Mouse (Mus musculus): ENCODE results near the gene Dock10. TPM values are rescaled to one million over a fixed set of nuclear protein-coding genes. Genes with fewer than 3 reads are reported as not detected.
A peak's percentile ranks its signal among the peaks of the same experiment; 100 is the strongest.

Gene Dock10
- total RNA-seq, 2 experiments from 2014 or later: 89.5 to 91.2 TPM

DNA sequence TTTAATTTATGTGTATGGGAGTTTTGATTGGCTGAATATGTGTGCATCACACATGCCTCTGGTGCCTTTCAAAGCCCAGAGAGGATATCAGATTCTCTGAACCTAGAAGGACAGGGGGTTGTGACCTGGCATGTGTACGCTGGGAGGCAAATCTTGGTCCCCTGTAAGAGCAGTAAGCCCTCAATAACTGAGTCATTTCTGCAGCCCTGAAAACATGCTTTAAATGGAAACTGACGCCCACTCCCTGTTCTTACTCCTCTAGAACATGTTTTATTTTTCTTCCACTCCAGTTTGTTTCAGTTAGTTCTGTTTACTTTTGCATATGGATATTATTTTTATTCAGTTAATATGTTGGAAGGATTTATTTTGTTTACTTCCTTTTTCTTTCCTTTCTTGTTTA is 139.2 kb downstream of the Dock10 start:
- DNase-seq (ENCODE audit: low spot score in 2 of 2): peak in 1 of 2 experiments; percentile 49

DNA sequence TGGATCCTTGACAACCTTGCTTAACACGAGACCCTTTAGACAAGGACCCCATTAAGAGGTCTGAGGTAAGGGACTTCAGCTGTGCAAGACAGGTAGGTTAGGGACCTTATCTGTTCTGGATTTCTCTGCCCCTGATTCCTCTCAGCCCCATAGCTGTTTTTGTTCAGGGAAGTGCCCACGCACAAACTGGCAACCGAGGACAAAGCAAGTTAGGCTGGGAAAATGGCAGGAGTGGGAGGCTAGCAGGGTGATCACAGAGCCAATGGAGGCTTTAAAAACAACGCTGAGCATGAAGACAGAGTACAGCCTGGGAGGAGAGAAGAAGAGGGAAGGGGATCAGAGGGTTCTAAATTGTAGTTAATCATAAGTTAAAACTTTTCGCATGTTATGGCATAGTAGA is 141.7 kb downstream of the Dock10 start:
- peak; percentile 50 to 77 for DNase-seq (ENCODE audit: low spot score in 2 of 2)

DNA sequence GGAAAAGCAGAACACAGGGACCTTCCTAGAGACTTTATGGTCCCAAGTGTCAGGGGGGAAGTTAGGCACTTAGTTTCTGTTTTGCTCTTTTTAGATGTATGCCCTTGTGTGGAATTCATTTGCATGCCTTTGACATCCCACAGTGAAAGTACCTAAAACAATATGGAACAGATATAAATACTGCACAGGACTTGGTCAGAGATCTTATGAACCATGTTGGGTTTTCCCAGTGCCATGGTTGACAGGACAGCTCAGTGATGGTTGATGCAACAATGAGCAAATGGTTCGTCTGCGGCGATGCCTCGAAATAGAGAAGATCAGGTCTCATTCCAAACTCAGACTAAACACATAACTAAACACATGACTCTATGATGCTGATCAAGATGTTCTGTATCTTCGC is 143.6 kb downstream of the Dock10 start:
- no peak for DNase-seq (ENCODE audit: low spot score in 2 of 2)

DNA sequence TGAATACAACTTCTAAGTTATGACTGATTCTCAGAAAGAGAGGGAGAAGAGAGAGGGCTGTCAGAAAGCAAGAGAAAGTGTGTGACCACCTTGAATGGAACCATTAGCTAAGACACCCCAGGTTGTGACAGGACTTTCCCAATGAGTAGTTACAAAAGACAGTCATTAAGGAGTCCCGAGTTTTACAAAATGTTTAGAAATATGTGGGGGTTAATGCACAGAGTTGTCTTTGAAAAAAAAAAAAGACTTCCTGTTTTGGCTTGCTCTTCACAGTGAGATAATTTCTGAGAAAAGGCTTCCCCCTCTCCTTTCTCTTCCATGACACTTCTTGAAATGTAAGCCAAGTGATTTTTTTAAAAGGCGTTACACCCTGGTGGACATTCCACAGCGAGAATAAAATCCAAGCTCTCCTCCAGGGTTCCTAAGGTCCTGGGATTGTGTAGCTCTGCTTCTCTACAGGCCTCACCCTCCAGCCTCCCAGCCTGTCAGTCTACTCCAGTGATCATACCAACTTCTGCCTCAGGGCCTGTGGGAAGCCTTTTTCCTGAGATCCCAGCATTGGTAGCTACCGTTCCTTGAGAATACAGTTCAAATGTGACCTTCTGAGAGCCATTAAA is 144.8 kb downstream of the Dock10 start:
- no peak for DNase-seq (ENCODE audit: low spot score in 2 of 2)

DNA sequence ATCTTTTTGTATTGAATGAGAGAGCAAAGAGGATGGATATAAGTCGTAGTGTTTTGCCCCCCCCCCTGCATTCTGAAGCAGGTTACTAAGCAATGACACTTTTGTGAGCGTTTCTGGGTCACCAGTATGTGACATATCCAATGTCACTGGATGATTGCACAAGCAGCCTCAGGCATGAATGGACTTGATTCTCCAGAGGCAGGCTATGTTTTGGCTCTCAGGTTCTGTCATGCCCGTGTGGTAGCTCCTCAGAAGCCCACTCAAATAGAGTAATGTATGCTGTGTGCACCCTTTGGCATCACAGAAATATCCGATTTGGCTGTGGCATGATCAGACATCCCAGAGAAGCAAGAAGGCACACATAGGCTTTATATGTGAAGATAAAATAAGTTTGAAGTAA is 150.8 kb downstream of the Dock10 start:
- no peak for DNase-seq (ENCODE audit: low spot score in 2 of 2)

DNA sequence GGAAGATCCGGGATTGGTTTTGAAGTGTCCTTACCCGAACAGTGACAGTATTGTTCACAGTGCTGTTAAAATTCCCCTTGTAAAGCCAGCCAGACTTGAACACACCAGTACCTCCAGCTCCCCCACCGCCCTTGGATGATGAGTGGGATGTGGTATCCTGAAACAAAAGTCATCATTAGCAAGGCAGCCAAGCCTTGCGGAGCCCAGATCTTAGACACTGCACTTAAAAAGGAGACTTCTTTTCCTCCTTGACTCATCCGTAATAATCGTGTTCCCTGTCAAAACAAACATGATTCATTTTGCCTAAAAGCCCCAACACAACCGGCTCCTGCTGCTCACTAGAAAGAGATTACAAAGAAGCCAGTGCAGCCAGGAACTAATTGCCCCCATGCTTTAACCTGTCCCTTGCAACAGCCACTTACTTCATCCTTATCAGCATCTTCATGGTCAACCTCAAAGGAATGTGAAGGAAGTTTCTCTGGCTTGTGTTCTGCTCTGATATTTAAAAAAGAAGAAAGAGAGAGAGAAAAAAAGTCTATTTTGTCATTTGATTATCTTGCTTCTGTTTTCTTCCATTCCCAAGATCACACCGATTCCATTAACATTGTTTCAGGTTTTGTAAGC is 152.1 kb downstream of the Dock10 start:
- DNase-seq (ENCODE audit: low spot score in 2 of 2): peak; percentile 50 to 61

DNA sequence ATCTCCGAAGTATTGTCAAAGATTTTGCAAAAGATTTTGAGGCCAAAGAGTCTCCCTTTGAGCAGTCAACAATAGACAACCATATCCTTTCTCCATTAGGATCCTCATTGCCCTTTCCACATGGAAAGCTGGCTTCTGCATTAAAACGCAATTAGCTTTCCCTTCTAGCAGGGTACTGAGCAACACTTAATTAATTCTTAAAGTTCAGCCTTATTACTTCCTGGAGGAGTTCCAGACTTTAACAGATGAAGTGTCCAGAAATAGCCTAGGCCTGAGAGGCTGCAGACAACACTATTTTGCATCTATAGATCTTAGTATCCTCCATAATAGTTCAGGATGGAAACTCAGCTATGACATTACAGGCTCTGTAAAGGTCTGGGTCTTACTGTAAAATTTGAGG is 154.0 kb downstream of the Dock10 start:
- no peak for DNase-seq (ENCODE audit: low spot score in 2 of 2)

DNA sequence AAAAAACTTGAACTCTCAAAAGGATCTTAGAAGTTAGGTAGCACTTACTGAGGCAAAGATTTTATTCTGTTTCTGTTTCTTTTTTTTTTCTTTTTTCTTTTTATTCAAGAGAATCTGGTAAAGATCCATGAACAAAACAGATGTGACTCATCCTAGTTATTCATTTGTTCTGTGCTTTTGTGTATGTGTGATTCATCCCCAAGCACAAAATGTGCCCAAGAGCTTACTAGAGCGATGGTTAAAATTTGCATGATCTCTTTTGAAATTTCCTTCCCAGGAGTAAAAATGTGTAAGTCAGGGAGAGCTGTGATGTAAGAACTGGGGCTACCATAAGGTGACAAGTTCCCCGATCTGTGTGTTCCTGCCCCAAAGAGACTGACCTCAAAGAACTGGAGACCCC is 155.2 kb downstream of the Dock10 start:
- peak; percentile 21 to 67 for DNase-seq (ENCODE audit: low spot score in 2 of 2)

DNA sequence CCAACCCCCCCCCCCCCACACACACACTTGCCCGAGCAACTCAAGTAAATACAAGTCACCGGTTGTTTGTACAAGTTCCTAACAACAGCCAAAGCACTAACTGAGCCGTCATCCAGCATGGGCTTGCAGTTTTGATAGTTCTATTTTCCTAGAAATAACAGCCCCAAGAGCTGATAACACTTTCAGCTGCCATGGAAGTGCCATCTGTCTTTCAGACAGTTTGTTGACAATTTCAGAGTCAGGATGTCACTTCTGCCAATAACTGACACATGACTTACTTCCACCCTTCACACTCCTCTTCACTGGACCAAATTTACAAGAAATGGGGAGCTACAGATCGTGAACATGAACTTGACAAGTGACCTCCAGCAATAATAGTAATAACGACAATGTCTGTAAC is 175.0 kb downstream of the Dock10 start:
- peak in 1 of 2 experiments; percentile 67 for DNase-seq (ENCODE audit: low spot score in 2 of 2)

DNA sequence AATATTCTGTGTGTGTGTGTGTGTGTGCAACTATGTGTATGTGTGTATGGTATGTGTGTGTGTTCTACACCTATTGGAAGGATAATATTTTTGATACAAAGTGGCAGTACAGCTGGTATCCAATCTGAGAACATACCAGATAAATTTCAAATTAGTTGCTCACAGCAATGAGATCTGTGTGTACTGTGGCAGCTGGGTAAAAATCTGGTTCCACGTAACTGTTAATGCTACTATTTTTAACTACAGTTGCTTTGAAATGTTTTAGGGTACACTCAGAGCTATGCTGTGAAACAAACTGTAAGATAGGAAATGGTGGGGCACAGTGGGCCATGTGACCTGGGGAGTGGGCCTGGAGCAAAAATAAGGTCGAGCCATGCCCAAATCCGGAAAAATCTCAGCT is 176.1 kb downstream of the Dock10 start:
- DNase-seq (ENCODE audit: low spot score in 2 of 2): peak; percentile 46 to 90

DNA sequence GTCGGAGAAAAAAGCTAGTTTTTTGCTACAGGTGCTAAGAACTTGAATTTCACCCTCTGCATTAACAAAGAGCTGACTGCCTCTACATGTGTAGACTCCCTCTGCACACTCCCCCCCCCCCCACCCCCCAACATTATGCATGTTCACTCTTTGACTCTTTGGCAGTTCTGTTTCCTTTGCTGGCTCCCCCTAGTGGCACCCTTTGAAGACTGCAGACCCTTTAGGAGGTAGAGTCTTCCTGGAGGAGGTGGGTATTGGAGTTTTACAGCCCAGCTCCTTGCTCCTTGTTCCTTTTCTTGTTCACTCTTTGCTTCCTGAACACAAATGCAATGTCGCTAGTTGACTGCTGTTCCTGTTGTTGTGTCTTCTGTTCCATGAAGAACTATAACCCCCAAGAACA is 181.4 kb downstream of the Dock10 start:
- DNase-seq (ENCODE audit: low spot score in 2 of 2): no peak

DNA sequence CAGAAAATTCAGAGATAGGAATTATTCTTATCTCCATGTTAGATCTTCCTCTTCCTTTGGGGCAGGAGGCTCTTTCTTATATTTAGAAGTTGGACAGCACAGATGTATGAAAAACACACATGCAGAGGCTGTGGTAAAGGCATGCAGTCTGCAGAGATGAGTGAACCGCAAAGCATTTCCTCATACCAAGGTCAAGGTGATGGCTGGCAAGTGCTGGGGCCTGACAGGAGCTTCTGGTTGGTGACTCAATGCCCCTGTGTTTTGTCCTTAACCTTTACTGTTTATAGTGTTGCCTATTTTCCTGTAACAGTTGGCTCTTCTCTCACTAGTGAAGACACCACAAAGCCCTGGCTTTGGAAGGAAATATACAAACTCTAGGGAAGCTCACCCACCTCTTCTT is 201.9 kb downstream of the Dock10 start:
- no peak for DNase-seq (ENCODE audit: low spot score in 2 of 2)

DNA sequence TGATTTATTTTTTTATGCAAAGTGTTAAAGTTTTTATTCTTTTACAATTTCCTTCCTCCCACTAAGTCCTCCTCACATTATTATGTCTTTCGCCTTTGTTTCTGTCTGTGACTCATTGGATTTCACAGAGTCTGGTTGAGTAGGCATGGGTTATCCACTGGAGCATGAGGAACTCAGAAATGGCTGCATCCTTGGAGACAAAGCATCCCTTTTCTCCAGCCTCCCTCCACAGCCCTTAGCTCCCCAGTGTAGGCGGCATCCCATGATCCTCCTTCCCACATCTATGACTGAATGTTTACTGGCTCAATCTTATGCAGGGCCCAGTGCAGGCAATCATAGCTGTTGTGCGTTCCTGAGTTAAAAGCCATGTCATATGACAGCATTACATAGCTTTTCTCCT is 216.8 kb downstream of the Dock10 start:
- DNase-seq (ENCODE audit: low spot score in 2 of 2): no peak

DNA sequence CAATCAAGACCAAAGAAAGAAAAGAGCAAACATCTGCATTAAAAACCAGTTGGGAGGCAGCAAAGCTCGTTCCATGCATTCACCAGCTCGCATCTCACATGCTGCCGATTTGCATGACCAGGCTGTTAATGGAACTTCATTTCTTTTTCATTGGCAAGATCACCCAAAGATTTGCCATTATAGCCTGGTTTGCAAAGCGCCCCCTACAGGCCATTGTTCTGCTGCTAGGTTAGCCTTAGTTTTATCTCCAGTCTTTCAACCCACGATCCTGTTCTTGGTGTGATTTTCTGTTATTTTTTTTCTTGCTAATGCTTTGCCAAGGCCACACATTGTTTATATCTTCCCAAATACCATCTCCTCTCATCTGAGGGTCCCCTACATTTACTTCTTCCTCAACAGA is 236.1 kb downstream of the Dock10 start:
- no peak for DNase-seq (ENCODE audit: low spot score in 2 of 2)

DNA sequence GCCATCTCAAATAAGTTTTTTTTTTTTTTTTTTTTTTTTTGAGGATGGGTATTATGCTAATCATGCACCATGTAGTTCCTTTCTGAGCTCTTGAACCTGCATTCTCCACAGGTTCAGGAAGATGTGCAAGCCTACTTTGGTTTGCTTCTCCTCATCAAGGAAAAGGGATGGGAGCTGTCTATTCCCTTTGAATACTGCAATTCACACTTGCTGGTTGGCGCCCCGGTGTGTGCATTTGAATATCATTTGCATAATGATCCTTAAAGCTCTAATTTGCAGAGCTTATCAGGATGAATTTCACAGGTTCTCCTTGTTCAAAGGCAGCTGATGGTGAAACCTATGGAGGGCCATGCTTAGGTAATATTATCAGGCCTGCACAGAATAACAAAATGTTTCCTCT is 237.9 kb downstream of the Dock10 start:
- DNase-seq (ENCODE audit: low spot score in 2 of 2): no peak

DNA sequence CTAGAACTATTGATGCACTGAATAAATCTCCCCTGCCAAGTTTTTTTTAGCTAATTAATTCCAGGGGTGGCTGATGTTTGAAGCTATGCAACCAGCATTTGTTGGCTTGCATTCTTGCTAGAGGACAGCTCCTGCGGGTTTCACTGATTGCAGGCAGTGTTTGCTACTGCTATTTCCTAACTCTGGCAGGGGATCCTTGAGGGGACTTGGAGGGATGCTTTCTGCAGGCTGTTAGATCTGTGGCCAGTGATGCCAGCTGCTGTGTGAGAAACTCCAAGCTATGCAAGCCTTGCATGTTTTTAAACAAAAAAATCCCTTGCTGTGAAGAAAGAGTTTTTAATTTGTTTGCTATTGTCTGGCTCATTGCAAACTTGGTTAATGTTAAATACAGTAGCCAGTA is 238.4 kb downstream of the Dock10 start:
- no peak for DNase-seq (ENCODE audit: low spot score in 2 of 2)

DNA sequence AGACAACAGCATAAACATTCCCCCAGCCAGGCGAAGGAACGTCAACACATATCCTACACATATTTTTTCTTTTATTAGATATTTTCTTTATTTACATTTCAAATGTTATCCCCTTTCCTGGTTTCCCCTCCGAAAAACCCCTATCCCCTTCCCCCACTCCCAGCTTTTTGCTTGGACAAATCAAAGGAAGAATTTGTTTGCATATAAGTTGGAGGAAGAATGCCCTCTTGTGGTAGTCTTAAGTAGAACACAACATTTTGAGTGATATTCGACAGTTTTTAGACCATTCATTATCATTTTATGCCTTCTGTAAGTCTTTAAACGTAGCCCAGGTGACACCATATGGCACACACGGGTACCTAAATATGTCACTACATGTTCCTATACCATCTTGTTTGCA is 242.5 kb downstream of the Dock10 start:
- no peak for DNase-seq (ENCODE audit: low spot score in 2 of 2)

DNA sequence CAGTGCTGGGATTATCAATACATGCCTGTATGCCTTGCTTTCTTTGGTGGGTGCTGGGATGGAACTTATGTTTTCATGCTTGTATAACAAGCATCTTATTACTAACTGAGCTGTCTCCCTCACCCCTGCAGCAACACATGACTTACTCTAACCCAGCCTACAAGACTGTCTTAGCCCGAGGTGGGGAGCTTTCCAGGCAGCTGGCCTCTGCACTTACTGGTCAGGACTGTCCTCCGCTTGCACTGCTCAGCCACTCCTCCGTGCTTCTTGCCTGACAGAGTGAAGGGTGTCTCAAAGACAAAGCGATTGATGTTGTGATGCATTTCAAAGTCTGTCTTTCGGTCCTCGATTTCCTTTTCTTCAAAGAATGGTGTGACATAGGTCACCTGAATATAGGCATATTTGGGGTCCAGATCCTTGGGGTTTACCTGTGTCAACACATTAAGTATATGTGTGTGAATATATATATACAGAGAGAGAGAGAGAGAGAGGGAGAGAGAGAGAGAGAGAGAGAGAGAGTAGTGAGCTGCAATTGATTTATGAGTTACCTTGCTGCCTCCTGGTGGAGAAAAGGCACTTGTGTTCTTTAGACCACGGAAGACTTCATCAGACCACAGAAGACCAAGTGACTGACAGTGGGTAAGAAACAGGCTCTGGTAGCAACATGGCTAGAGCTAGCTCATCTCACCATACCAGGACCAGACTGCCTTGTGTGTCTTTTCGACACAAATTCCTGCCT is 245.9 kb downstream of the Dock10 start:
- DNase-seq (ENCODE audit: low spot score in 2 of 2): peak in 1 of 2 experiments; percentile 30

DNA sequence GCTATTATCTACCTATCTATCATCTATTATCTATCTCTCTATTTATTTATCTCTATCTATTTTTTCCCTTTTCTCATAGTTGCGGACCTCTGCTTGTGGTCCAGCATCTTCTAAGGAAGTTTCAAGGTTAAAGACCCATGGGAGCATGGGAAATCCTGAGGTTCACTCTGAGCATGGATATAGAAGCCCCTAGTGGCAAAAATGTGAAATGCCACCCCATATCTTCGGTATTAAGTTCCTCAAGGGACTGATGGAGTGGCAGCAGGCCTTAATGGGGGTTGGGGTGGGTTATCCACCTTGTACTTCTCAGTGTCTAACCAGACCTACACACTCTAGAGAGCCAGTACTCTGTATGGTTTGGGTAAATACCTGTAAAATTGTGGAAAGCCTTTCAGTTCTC is 253.6 kb downstream of the Dock10 start:
- no peak for DNase-seq (ENCODE audit: low spot score in 2 of 2)

DNA sequence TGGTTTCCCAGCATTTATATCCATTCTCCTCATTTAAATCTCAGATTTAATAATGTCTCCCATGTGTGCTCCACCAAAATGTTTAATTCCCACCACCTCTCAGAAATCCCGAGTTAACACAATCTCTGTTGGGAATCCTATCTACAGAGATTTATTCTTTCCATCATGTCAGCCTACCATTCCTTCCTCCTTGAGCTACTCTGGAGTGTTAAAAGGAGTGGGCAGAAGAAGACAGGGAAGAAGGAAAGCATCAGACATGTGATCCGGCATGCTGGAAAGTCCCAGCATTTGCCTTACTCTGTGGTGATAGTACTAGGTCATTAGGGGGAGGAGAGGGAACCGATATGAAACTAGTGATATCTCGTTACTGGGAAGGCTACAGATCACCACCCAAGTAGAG is 254.2 kb downstream of the Dock10 start:
- DNase-seq (ENCODE audit: low spot score in 2 of 2): no peak

DNA sequence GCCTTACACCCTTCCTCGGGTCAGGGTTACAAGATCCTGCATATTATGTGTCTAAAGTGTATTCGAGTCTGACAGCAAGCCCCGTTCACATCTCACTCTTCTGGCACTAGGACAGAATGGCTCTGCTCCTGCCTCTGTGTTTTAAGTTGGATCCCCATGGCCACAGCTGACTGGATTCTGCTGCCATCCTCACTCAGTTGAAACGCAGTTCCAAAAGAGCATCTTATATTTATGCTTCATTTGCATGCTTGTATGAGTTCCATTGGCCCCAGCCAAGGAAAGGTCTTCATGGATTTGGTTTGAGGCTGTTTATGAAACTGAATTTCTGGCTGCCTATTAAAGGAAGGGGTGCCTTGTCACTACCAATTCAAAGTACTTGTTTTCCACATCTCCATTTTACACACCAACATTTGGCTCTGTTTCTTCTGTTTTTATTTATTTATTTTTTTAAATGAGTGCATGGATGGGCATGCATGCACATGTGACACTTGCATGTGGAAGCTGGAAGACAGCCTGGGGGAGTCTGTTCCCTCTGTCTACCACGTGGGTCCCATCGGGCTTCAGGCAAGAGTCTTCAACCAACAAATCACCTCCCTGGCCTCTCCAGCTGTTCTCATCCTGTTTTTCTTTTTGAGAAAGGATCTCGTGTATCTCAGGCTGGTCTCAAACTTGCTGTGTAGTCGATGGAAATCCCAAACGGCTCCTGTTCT is 255.7 kb downstream of the Dock10 start:
- DNase-seq (ENCODE audit: low spot score in 2 of 2): no peak

DNA sequence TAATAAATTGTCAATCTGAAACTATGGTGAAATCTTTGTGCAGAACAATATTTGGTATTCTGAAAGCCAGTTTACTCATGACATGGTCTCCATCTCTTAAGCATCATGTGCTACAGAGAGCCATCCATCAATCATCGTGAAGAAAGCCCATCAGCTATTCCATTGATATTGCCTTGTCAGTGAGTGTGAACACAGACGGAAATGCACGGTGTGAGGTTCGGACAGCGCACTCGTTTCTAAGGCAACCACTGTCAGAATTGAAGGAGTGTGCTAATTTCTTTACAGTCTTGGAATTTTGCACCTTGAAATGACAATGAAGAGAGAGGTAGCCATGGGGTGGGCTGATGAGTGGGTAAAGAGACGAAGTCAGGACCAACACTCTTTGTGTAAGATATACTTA is 259.1 kb downstream of the Dock10 start:
- DNase-seq (ENCODE audit: low spot score in 2 of 2): no peak

All from layer of hippocampus, adult 18-20 months (tissue).